Mouse (Mus musculus) G1E (cell line): ENCODE data around the gene Zfp169. TPM values are rescaled to one million over a fixed set of nuclear protein-coding genes. Genes with fewer than 3 reads are reported as not detected.

Source experiments
- ATAC-seq: 2 replicates; pipeline ENCODE4 v1.8.0; 2016; ENCODE audit warnings: mild to moderate bottlenecking; ENCODE audit not compliant: insufficient number of reproducible peaks, poor library complexity, low FRiP score, severe bottlenecking; ENCODE audit errors: extremely low read depth
- DNase-seq: peaks from one replicate; pipeline ENCODE4 v3.0.0; 2012; ENCODE audit warnings: low spot score
- H3K27me3 ChIP-seq: 2 replicates; pipeline ENCODE4 v1.6.1; 2012; ENCODE audit warnings: mild to moderate bottlenecking, low read length, inconsistent platforms; ENCODE audit not compliant: insufficient read depth
- H3K36me3 ChIP-seq: replicated peaks from 2 replicates; pipeline ENCODE3; 2012; ENCODE audit warnings: mild to moderate bottlenecking, inconsistent platforms
- H3K4me1 ChIP-seq: 2 replicates; pipeline ENCODE4 v1.6.1; 2012; ENCODE audit warnings: low read depth, low read length, inconsistent platforms, mixed read lengths; ENCODE audit not compliant: insufficient read depth
- H3K4me3 ChIP-seq: 2 replicates; pipeline ENCODE4 v1.5.1; 2012; ENCODE audit warnings: low read depth, mild to moderate bottlenecking, inconsistent platforms, low read length, moderate library complexity, mixed read lengths
- H3K9me3 ChIP-seq: replicated peaks from 2 replicates; pipeline ENCODE4 v1.6.1; 2012; ENCODE audit warnings: inconsistent platforms
- CTCF ChIP-seq: IDR thresholded peaks from 2 replicates; pipeline ENCODE4 v1.5.1; 2012; ENCODE audit warnings: low read depth, low read length, inconsistent platforms, mixed read lengths
- GATA1 ChIP-seq: IDR thresholded peaks from 2 replicates; pipeline ENCODE4 v1.6.1; 2012; ENCODE audit warnings: borderline replicate concordance, low read length, inconsistent platforms, mixed read lengths
- GATA2 ChIP-seq: IDR thresholded peaks from 2 replicates; pipeline ENCODE4 v1.6.1; 2012; ENCODE audit warnings: low read depth, low read length, inconsistent platforms, borderline replicate concordance
- POLR2AphosphoS5 ChIP-seq: IDR thresholded peaks from 2 replicates; pipeline ENCODE4 v1.6.1; 2012; ENCODE audit warnings: low read depth, low read length, inconsistent platforms; ENCODE audit not compliant: insufficient replicate concordance
- TAL1 ChIP-seq: conservative IDR thresholded peaks from 2 replicates; pipeline ENCODE4 v1.6.1; 2012; ENCODE audit warnings: low read depth, low read length, inconsistent platforms, mixed read lengths
- polyA plus RNA-seq: library from polyadenylated mRNA; stranded (reverse); fragments of >175 nt; gene quantifications from 2 replicates; pipeline ENCODE4 v1.2.3, GENCODE M21; 2012
- total RNA-seq, 2 experiments: library from RNA; stranded (forward) in 1 of 2; stranded (reverse) in 1 of 2; fragments of 200-1000 nt in 1 of 2; fragments of >200 nt in 1 of 2; fragmentation: Nextera tagmentation in 1 of 2; gene quantifications; 2 replicates each; pipeline ENCODE4 v1.2.3; 2014 to 2017

Gene Zfp169
- total RNA-seq (2014; fragmentation: Nextera tagmentation): 23.9 and 29.5 TPM in 2 replicates
- 16.2 and 16.7 TPM in 2 replicates for total RNA-seq (2017)
- polyA plus RNA-seq: 0.35 and 0.62 TPM in 2 replicates

GRCm38 (mm10) chr13:48513003-48513929 lies at the start of gene Zfp169, which contains the start of gene A830005F24Rik:
Gene Zfp169 (minus strand): TSS chr13:48513451.
Gene A830005F24Rik (plus strand): TSS chr13:48513570.
- no peaks in the 10 kb centered on the region for H3K9me3 ChIP-seq
- peaks cover 3% of the 10 kb centered on the region; the same call in 1 of the 2 replicates for H3K27me3 ChIP-seq
- H3K4me1 ChIP-seq: peaks cover 16% of the 10 kb centered on the region
- peak within 1 kb of the TSS; percentile 94 for H3K4me3 ChIP-seq
- peak; percentile 99 for ATAC-seq
- peak; percentile 81 for DNase-seq
- TF ChIP-seq GATA2 (no peak), CTCF (no peak), TAL1 (no peak), POLR2AphosphoS5 (no peak), GATA1 (no peak)
- peaks cover 7% of the 10 kb centered on the region for H3K36me3 ChIP-seq

- DNase-seq: no peak
Observed at GRCm38 (mm10) chr13:48562336-48562735, 49.1 kb upstream of the Zfp169 start.

GRCm38 (mm10) chr13:48561481-48561880 lies 48.2 kb upstream of the Zfp169 start:
- DNase-seq (no peak), ATAC-seq (no peak)
- 0 out of 2 replicates have a peak, but pooled peaks cover 2% of the 10 kb centered on the region for H3K9me3 ChIP-seq
- H3K36me3 ChIP-seq: no peaks in the 10 kb centered on the region
- H3K4me3 ChIP-seq: no peak overlapping the region
- TF ChIP-seq CTCF: no peak
- TF ChIP-seq GATA1: no peak
- no peak for TF ChIP-seq POLR2AphosphoS5
- no peak for TF ChIP-seq GATA2
- no peak for TF ChIP-seq TAL1
- no peaks in the 10 kb centered on the region for H3K4me1 ChIP-seq
- H3K27me3 ChIP-seq: peaks cover 23% of the 10 kb centered on the region

More at GRCm38 (mm10) chr13:48562336-48562735, 49.1 kb upstream of the Zfp169 start:
- no peak overlapping the region for H3K4me3 ChIP-seq
- H3K36me3 ChIP-seq: no peaks in the 10 kb centered on the region
- peaks cover 23% of the 10 kb centered on the region for H3K27me3 ChIP-seq
- no peak for ATAC-seq
- H3K9me3 ChIP-seq: 0 out of 2 replicates have a peak, but pooled peaks cover 2% of the 10 kb centered on the region
- TF ChIP-seq TAL1 (no peak), GATA1 (no peak), GATA2 (no peak), CTCF (no peak), POLR2AphosphoS5 (no peak)
- no peaks in the 10 kb centered on the region for H3K4me1 ChIP-seq

- TF ChIP-seq GATA1 (no peak), TAL1 (no peak), GATA2 (no peak), CTCF (no peak), POLR2AphosphoS5 (no peak)
- peaks cover 11% of the 10 kb centered on the region for H3K4me1 ChIP-seq
- no peaks in the 10 kb centered on the region for H3K36me3 ChIP-seq
- ATAC-seq: no peak
- DNase-seq: no peak
- peaks cover 20% of the 10 kb centered on the region for H3K27me3 ChIP-seq
- no peak overlapping the region for H3K4me3 ChIP-seq
- H3K9me3 ChIP-seq: no peaks in the 10 kb centered on the region
Observed at GRCm38 (mm10) chr13:48555976-48556375, 42.7 kb upstream of the Zfp169 start.

GRCm38 (mm10) chr13:48554552-48554951 lies 41.3 kb upstream of the Zfp169 start:
- DNase-seq: no peak
- ATAC-seq: no peak
- Histone ChIP-seq H3K9me3 (no peaks in the 10 kb centered on the region), H3K27me3 (peaks cover 27% of the 10 kb centered on the region), H3K4me3 (no peak overlapping the region), H3K36me3 (no peaks in the 10 kb centered on the region), H3K4me1 (peaks cover 11% of the 10 kb centered on the region)
- TF ChIP-seq GATA2: no peak
- TF ChIP-seq CTCF: no peak
- no peak for TF ChIP-seq POLR2AphosphoS5
- no peak for TF ChIP-seq GATA1
- no peak for TF ChIP-seq TAL1

GRCm38 (mm10) chr13:48553511-48553910 lies 40.3 kb upstream of the Zfp169 start:
- H3K27me3 ChIP-seq: peaks cover 21% of the 10 kb centered on the region
- peaks cover 11% of the 10 kb centered on the region for H3K4me1 ChIP-seq
- H3K4me3 ChIP-seq: no peak overlapping the region
- H3K36me3 ChIP-seq: no peaks in the 10 kb centered on the region
- DNase-seq (no peak), ATAC-seq (no peak)
- H3K9me3 ChIP-seq: no peaks in the 10 kb centered on the region
- no peak for TF ChIP-seq TAL1
- no peak for TF ChIP-seq CTCF
- TF ChIP-seq GATA2: no peak
- TF ChIP-seq POLR2AphosphoS5: no peak
- TF ChIP-seq GATA1: no peak
